Mouse (Mus musculus) small intestine, adult 2 months (tissue): ENCODE measurements around the gene Tns3.

Experiments
- CTCF ChIP-seq: fragments of 200-500 bp; IDR thresholded peaks from 2 replicates; pipeline ENCODE4 v1.5.1; 2012; ENCODE audit warnings: low read depth, mild to moderate bottlenecking, control low read depth, inconsistent platforms, low read length, moderate library complexity, mixed read lengths; ENCODE audit not compliant: insufficient replicate concordance, insufficient read length; ENCODE audit errors: extremely low read depth
- POLR2A ChIP-seq: fragments of 200-500 bp; IDR thresholded peaks from 2 replicates; pipeline ENCODE4 v1.6.1; 2012; ENCODE audit warnings: low read depth, mild to moderate bottlenecking, control low read depth, inconsistent platforms, low read length, moderate library complexity

DNA sequence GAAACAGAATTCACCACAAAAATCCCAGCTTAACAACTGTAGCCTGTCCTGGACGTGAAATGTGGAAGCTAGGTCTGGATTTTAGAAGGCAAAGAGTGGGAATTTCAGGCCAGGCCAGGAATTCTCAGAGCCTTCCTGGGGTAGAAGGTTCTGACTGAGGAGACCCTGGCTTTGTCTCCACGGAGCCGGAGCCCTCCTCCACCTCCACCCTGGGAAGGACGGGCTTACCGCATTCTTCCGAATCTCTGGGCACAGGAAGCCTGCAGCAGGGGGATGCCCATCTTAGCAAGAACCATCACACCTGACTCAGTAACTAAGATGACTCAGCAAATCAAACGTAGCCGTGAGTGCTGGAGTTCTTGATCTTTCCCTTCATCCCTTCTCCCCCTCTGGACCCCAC is 231.4 kb downstream of the Tns3 start:
- no peak for TF ChIP-seq POLR2A
- no peak for TF ChIP-seq CTCF
